Mouse (Mus musculus): ENCODE data around the gene Zmiz1.

Gene Zmiz1

GRCm38 (mm10) chr14:25456666-25457433 lies 2.1 kb upstream of the Zmiz1 start:
- DNase-seq: peak; percentile 70

GRCm38 (mm10) chr14:25457434-25457957 lies 1.5 kb upstream of the Zmiz1 start:
- DNase-seq: peak; percentile 99

- peak; percentile 59 for DNase-seq
These were observed 622 bp upstream of the Zmiz1 start for GRCm38 (mm10) chr14:25458111-25459015.

DNA sequence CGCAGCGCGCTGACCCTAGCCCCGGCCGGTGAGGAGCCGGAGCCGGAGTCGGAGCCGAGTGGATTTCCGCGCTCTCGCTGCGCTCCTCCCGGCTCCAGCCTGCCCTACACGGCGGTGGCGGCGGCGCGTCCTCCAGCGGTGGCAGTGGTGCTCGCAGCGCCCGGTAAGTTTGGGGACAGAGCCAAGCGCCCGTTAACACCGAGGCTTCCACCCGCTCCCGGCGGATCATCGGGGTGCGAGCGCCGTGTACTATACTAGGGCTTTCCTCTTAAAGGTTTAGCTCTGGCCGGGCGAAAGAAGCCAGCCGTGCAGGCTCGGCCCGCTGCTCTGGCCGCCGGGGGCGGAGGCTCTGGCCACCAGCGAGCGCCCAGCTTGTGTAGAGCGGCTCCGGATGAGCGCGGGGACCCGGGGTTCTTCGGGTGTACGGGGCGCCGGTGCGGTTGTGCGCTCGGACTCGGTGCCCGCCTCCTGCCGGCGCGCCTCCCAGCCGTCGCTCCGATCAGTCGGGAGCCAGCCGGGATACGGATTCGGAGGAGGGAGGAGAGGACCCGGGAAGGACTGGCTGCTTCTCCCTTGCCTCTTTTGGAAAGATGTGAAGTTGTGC lies 511 bp downstream of the Zmiz1 start:
- DNase-seq: peak; percentile 82

- DNase-seq: peak; percentile 80
These were observed 1.2 kb downstream of the Zmiz1 start for GRCm38 (mm10) chr14:25459998-25460800.

DNA sequence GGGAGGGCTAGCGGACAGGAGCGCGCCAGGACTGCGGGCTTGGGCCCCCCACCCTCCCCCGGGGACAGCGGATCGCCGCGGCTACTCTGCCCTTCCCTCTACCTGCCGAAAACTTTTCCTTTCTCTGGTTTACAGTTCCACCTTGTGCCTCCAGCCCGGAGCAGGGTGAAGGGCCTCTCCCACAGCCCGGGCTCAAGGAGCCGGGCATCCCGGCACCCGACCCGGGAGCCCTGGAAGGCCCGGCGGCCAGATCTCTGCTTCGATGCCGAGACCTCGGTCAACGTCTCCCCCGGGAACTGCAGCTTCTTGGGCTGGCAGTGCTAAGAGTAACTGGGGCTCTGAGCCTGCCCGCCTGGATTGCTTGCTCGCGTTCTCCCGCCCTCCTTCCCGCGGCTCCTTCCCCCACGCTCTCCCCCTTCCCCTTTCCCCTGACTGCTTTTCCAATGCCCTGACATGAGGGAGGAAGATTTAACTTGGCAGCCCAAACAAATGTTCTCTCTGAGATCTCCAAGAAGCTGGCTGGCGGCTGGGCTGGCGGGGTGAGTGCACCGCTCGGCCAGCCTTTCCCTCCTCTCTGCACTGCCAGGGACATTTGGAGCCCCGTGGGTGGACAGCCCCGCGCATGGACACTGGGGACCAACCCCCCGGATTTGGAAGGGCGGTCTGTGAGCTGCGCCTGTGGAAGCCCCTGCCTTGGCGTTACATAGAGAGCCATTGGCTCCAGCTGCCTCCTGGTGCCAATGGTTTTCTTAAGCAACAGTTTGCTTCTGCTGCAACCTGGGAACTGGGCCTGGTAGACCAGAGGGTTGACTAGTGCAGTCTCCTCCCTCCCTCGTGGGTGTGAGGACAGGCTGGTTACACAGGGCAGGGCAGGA lies 2.1 kb downstream of the Zmiz1 start:
- DNase-seq: peak; percentile 84

- DNase-seq: no peak
These were observed 2.8 kb downstream of the Zmiz1 start for GRCm38 (mm10) chr14:25461676-25462385.

DNA sequence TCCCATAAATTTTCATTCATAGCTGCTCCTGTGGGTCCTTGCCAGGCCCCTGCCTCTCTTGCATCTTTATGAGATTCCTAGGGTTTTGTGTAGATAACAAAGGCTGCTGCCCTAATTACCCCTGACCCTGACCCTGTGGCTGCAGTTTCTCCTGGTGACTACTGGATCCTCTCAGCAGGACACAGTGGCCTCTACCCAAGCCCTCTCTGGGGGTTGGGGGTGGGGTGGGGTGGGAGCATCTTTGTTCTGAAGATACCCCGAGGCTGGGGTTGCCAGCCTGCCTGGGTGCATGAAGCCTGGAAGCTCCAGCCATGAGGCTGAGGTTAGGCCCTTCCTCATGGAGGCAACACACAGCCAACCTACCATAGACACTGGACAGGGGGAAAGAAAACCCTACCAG lies 4.0 kb downstream of the Zmiz1 start:
- no peak for DNase-seq

- peak; percentile 77 for DNase-seq
These were observed 4.9 kb downstream of the Zmiz1 start for GRCm38 (mm10) chr14:25463919-25464318.

DNA sequence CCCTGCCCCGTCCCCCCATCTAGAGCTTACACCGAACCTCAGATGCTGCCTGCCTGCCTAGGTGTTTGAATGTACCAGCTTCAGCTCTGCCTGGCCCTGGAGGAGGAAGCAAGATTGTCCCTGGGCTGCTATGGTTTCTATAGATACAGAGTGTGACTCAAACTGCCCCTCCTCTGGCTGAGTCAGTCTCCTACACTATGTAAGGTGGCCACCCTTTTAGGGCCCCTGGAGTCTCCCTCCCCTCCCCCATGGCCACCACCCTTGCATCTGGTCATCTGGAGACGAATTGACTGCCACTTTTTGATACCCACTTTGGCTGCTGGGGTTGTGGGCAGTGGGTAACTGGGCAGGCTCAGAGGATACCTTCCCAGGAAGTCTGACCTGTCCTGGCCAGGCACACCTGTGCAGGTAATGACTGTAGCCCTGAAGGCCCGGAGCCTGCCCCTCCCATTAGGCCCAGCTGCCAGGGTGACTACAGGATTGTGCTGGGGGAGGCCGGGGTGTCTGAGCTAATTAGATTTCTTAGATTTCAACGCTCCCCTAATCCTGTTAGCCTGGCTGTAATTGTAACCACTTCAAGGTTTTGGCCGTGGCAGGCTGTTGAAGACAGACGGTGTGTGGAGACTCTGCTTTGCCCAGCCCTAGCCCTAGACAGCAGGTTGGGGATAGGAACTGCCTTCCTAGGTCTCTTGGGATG lies 5.8 kb downstream of the Zmiz1 start:
- peak; percentile 27 for DNase-seq

GRCm38 (mm10) chr14:25466361-25466760 lies 7.4 kb downstream of the Zmiz1 start:
- DNase-seq: peak; percentile 43

GRCm38 (mm10) chr14:25467911-25468668 lies 9.1 kb downstream of the Zmiz1 start:
- DNase-seq: no peak

DNA sequence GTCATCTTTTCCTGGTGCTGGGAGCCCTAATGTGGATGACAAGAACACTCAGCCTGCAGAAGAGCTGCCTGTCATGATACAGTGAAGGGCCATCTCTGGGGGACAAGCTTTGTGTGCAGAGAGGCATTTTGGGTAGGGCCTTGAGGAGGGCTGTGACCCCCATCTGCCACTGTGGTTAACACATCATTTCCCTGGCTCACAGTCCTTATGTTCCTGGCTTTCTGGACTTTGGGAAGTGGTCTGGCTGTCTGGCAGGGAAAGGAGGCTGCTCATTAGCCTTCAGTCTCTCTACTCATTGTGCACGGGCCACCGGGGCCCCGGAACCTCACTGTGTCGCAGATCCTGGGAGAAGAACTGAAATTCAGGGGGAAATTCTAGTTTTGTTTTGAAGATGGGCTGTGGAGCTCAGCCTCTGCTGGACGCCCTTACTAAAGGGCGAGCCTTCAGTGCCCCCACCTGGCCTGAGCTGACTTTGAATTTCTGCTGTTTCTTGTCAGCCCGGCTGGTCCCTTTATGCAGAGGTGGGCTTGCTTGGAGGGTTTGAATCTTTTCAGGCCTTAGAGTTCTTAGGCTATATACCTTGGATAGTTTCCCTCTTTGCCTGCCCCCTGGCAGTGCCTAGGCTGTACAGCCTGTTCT lies 10.0 kb downstream of the Zmiz1 start:
- no peak for DNase-seq

GRCm38 (mm10) chr14:25470224-25470805 lies 11.3 kb downstream of the Zmiz1 start:
- no peak for DNase-seq

- no peak for DNase-seq
These were observed 12.1 kb downstream of the Zmiz1 start for GRCm38 (mm10) chr14:25471035-25471434.

DNA sequence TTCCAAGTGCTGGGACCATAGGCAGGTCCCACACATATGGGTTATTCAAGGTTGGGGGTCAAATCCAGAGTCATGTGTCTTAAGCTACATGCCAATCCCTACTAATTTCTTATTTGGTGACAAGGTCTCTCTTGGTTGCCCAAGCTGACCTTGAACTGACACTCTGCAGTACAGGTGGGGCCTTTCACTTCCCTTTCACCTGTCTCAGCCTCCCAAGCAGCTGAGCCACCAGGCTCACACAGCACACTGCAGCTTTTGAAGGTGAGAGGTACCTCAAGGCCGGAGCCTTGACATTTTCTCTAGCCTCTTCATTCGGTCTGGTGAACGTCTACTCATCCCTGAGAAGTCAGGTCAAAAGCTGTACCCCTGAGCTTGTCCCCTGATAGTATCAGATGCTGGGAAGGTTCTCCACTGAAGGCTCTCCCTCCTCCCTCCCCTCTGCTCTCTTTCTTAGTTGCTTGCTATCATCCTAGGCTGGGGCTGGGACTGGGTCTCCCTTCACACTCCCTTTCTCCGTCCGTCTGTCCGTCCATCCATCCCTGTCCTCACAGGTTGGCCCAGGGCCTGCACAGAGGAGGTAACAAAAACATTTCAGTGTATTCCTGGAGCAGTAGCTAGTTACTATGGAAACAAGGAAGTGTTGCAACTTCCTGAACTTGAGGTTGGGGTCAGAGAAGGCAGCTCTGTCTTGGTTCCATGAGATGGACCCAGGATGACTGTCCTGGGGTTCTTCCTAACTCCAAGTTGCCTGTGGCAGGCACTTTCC lies 13.3 kb downstream of the Zmiz1 start:
- DNase-seq: peak; percentile 50

DNA sequence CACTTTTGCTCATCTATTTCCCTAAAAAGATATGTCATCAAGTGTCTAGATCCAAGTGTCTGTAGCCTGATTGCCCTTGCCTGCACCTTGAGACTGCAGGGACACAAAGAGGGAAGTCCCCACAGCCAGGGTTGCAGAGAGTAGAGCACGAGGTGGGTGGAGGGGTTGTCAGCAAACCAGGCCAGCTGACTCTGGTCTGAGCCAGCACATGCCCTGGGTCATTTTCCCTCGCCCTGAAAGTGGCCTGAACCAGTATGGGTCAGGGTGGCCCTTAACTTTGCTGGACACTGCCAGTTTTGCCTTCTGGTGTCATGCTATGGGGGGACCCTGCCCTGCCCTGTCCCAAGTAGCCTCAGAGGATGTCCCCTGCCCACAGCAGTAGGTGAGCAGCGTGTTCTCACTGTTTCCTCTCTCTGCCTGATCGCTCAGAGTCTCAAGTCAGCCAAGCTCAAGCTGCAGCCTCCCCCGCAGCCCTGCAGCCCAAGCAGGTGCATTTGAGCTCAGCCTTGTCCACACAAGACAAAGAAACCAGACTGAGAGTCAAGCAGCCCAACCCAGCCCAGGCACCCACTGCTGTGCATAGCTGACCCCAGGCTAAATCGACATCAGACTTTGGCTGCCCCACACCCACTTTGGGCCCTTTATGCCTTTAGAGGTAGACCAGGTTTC lies 14.1 kb downstream of the Zmiz1 start:
- DNase-seq: no peak
